Mouse (Mus musculus) kidney, adult 9 months (tissue): ENCODE measurements at regions not wholly inside any gene's neighbourhood (a gene's known extent, or its start where the extent isn't known, plus 50 kb on each side); places are given as distances from the start of the nearest gene placed in this dataset.

Experiments used
- DNase-seq: peaks from one replicate; pipeline ENCODE4 v3.0.0; 2022

GRCm38 (mm10) chr3:53965142-53965541 lies 101.5 kb upstream of the Ufm1 start:
- no peak for DNase-seq

GRCm38 (mm10) chr3:53953801-53954200 lies 90.2 kb upstream of the Ufm1 start:
- DNase-seq = peak; percentile 38

GRCm38 (mm10) chr3:53939684-53940189 lies 76.1 kb upstream of the Ufm1 start:
- no peak for DNase-seq

- no peak for DNase-seq
These were observed 68.1 kb upstream of the Ufm1 start for GRCm38 (mm10) chr3:53931745-53932144.

- no peak for DNase-seq
These were observed 56.3 kb upstream of the Ufm1 start for GRCm38 (mm10) chr3:53919941-53920340.

- DNase-seq = no peak
These were observed 55.9 kb upstream of the Ufm1 start for GRCm38 (mm10) chr3:53919541-53919940.

GRCm38 (mm10) chr3:53917960-53918359 lies 54.3 kb upstream of the Ufm1 start:
- no peak for DNase-seq

- DNase-seq = no peak
These were observed 50.5 kb upstream of the Ufm1 start for GRCm38 (mm10) chr3:53913984-53914669.
